ENCODE assay signal across 8 mouse cellular contexts in the genomic region with DNA sequence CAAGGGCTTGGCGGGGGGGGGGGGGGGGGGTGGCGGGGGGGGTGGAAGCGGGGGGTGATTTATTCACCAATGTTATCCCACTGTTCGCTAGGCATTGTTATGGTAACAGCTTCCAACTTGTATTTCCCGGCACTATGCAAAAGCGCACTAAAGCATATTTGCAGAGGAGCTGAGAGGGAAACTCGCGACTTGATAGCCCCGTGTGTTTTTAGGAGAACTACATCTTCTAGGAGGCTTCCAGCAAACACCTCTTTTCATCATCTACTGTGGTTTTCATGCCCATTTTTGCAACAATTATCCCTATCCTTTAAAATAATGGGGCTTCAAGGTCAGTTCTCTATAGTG. TPM values are rescaled to one million over a fixed set of nuclear protein-coding genes. Genes with fewer than 3 reads are reported as not detected.
DNase-seq lines count a peak whose midpoint lies in the region; ATAC-seq and TF ChIP-seq lines count a peak whose summit lies in the region.

No protein-coding gene starts in this region.

- 0% methylated on average over 8 of the region's 9 CpGs for whole genome bisulfite sequencing in heart, postnatal 0 days
- WGBS in forebrain, embryonic 14.5 days = 0% methylated on average over 6 of the region's 9 CpGs
- 5% methylated on average over 6 of the region's 9 CpGs for WGBS in macrophage (ENCODE audit: missing documents)

- TF ChIP-seq POLR2A in MEL (IDR thresholded peaks at IDR 0.05; ENCODE audit: control insufficient read depth in 1 of 2, insufficient read depth in 1 of 2, low read depth in 1 of 2, low read length in 2 of 2, poor library complexity in 1 of 2) = no peak

- peak overlapping the region; percentile 77 for H3K4me2 ChIP-seq in heart, postnatal 0 days (ENCODE audit: low read depth, low read length)
- peak overlapping the region; percentile 47 for H3K4me2 ChIP-seq in forebrain, embryonic 14.5 days (ENCODE audit: low read length)

- peaks cover 6% of the 10 kb centered on the region for H3K4me1 ChIP-seq in heart, postnatal 0 days (ENCODE audit: control insufficient read depth, insufficient read depth)
- 0 out of 4 replicates have a peak, but pooled peaks cover 0 to 2% of the 10 kb centered on the region in 2 experiments for H3K4me1 ChIP-seq in MEL (ENCODE audit: control insufficient read depth in 1 of 2, insufficient read depth in 2 of 2, low read length in 2 of 2)
- no peaks in the 10 kb centered on the region for H3K4me1 ChIP-seq in forebrain, embryonic 14.5 days (ENCODE audit: control insufficient read depth, insufficient read depth, low read length)

- ATAC-seq in heart, postnatal 0 days (ENCODE audit: insufficient read depth, low read depth) = no peak
- peak; percentile 38; the same call in 1 of the 2 replicates for ATAC-seq in forebrain, embryonic 14.5 days
- ATAC-seq in erythroid progenitor cell, adult 5-6 weeks (replicated peaks; ENCODE audit: low FRiP score, poor library complexity, severe bottlenecking) = no peak

- H3K36me3 ChIP-seq in heart, postnatal 0 days (replicated peaks; ENCODE audit: control insufficient read depth, insufficient read depth, low read length) = peaks cover 13% of the 10 kb centered on the region
- H3K36me3 ChIP-seq in MEL (ENCODE audit: control insufficient read depth in 1 of 2, insufficient read depth in 2 of 2, low read length in 2 of 2) = peaks cover 0 to 5% of the 10 kb centered on the region in 2 experiments; a peak in 2 of 4 replicates
- H3K36me3 ChIP-seq in forebrain, embryonic 14.5 days (ENCODE audit: control insufficient read depth, insufficient read depth, low read length) = 0 out of 2 replicates have a peak, but pooled peaks cover 10% of the 10 kb centered on the region
- H3K36me3 ChIP-seq in macrophage (ENCODE audit: inconsistent target) = peaks cover 15% of the 10 kb centered on the region; the same call in 1 of the 2 replicates

- TF ChIP-seq EP300 in heart, postnatal 0 days (IDR thresholded peaks at IDR 0.05; ENCODE audit: low read depth) = no peak
- TF ChIP-seq EP300 in MEL (IDR thresholded peaks at IDR 0.05; ENCODE audit: low read depth in 1 of 2, low read length in 2 of 2) = no peak

- no peak for DNase-seq in heart, postnatal 0 days (ENCODE audit: low spot score)
- DNase-seq in heart, adult 11 months = no peak
- DNase-seq in MEL (ENCODE audit: low read depth, low spot score) = peak; percentile 38
- DNase-seq in forebrain, embryonic 14.5 days (ENCODE audit: low spot score) = peak; percentile 51
- no peak for DNase-seq in cerebellum, postnatal 4 days (ENCODE audit: low spot score in 2 of 2)
- DNase-seq in cerebellum, postnatal 10 days = no peak

- TF ChIP-seq RAD21 in MEL (IDR thresholded peaks at IDR 0.05; ENCODE audit: low read depth, low read length) = no peak

- H3K4me3 ChIP-seq in heart, postnatal 0 days (ENCODE audit: low read depth, low read length) = peak overlapping the region; percentile 98
- H3K4me3 ChIP-seq in MEL (ENCODE audit: control insufficient read depth in 1 of 2, insufficient read depth in 1 of 2, low read depth in 2 of 2, low read length in 2 of 2) (peak overlapping the region; percentile 92 to 93), macrophage (ENCODE audit: inconsistent target) (peak overlapping the region; percentile 87)
- H3K4me3 ChIP-seq in forebrain, embryonic 14.5 days (ENCODE audit: low read depth, low read length) = peak overlapping the region; percentile 70

- no peak for TF ChIP-seq CTCF in heart, postnatal 0 days (IDR thresholded peaks at IDR 0.05; ENCODE audit: low read depth)
- TF ChIP-seq CTCF in MEL (IDR thresholded peaks at IDR 0.05 in 2 of 3, conservative IDR thresholded peaks at IDR 0.05 in 1 of 3; ENCODE audit: control insufficient read depth in 1 of 3, insufficient read depth in 1 of 3, low read depth in 2 of 3, low read length in 3 of 3, poor library complexity in 1 of 3, severe bottlenecking in 1 of 3) = no peak

- no peaks in the 10 kb centered on the region for H3K9me3 ChIP-seq in heart, postnatal 0 days (replicated peaks; ENCODE audit: control insufficient read depth, low read length)
- no peaks in the 10 kb centered on the region for H3K9me3 ChIP-seq in MEL (replicated peaks; ENCODE audit: insufficient read depth, low read length)
- H3K9me3 ChIP-seq in forebrain, embryonic 14.5 days (replicated peaks; ENCODE audit: control insufficient read depth, low read length) = no peaks in the 10 kb centered on the region

- no peak overlapping the region for H3K27ac ChIP-seq in heart, postnatal 0 days (ENCODE audit: low read depth)
- H3K27ac ChIP-seq in MEL (ENCODE audit: control insufficient read depth, low read depth, low read length) (no peak overlapping the region), macrophage (no peak overlapping the region)
- H3K27ac ChIP-seq in forebrain, embryonic 14.5 days (ENCODE audit: low read depth, low read length) = peak overlapping the region; percentile 72; the same call in 1 of the 2 replicates

- H3K9ac ChIP-seq in heart, postnatal 0 days (replicated peaks; ENCODE audit: low read depth, low read length) = peak overlapping the region; percentile 75; the same call in 1 of the 2 replicates
- peak overlapping the region; percentile 82 for H3K9ac ChIP-seq in MEL (ENCODE audit: control insufficient read depth, low read depth, low read length, poor library complexity, severe bottlenecking)
- peak overlapping the region; percentile 78 for H3K9ac ChIP-seq in forebrain, embryonic 14.5 days (ENCODE audit: low read length)

- no peaks in the 10 kb centered on the region for H3K27me3 ChIP-seq in heart, postnatal 0 days (ENCODE audit: control insufficient read depth, insufficient read depth, low read length)
- no peaks in the 10 kb centered on the region for H3K27me3 ChIP-seq in MEL (ENCODE audit: control insufficient read depth in 1 of 2, insufficient read depth in 2 of 2, low read length in 2 of 2)
- H3K27me3 ChIP-seq in forebrain, embryonic 14.5 days (replicated peaks; ENCODE audit: control insufficient read depth, insufficient read depth, low read length) = no peaks in the 10 kb centered on the region

- H3K79me2 ChIP-seq in MEL (ENCODE audit: control insufficient read depth, insufficient read depth, low read length, poor library complexity) (peaks cover 7% of the 10 kb centered on the region), macrophage (ENCODE audit: inconsistent target) (peaks cover 16% of the 10 kb centered on the region)

TF ChIP-seq in MEL, 35 proteins besides CTCF, POLR2A, EP300 and RAD21:
- no peak for TF ChIP-seq UBTF (IDR thresholded peaks at IDR 0.05; ENCODE audit: borderline replicate concordance, insufficient read depth, low read depth, low read length)
- TF ChIP-seq CHD1 (IDR thresholded peaks at IDR 0.05; ENCODE audit: low read depth, low read length) = no peak
- no peak for TF ChIP-seq MXI1 (IDR thresholded peaks at IDR 0.05; ENCODE audit: low read depth, low read length)
- TF ChIP-seq MEF2A (IDR thresholded peaks at IDR 0.05; ENCODE audit: extremely low read depth, insufficient replicate concordance, low read depth, low read length, poor library complexity, severe bottlenecking) = no peak
- no peak for TF ChIP-seq USF1 (IDR thresholded peaks at IDR 0.05; ENCODE audit: low read depth, low read length)
- no peak for TF ChIP-seq ETS1 (IDR thresholded peaks at IDR 0.05; ENCODE audit: low read depth, low read length)
- TF ChIP-seq GABPA (IDR thresholded peaks at IDR 0.05; ENCODE audit: low read depth, low read length) = no peak
- no peak for TF ChIP-seq POLR2AphosphoS2 (IDR thresholded peaks at IDR 0.05; ENCODE audit: low read length)
- TF ChIP-seq ZC3H11A (IDR thresholded peaks at IDR 0.05; ENCODE audit: low read depth, low read length) = no peak
- no peak for TF ChIP-seq ZKSCAN1 (IDR thresholded peaks at IDR 0.05; ENCODE audit: low read depth, low read length)
- no peak for TF ChIP-seq SMC3 (IDR thresholded peaks at IDR 0.05; ENCODE audit: low read depth, low read length)
- TF ChIP-seq SIN3A (IDR thresholded peaks at IDR 0.05; ENCODE audit: low read length) = no peak
TF ChIP-seq in MEL: peak in this region for 0.

RNA-seq across cellular contexts. Expression of a gene that starts 0.6 kb away (rescaled TPM):
- 7.3 and 8.9 TPM in 2 replicates for total RNA-seq in heart, postnatal 0 days (2014; rRNA removed; ENCODE audit: low replicate concordance)
- polyA plus RNA-seq in heart, postnatal 0 days (2015; fragmentation: Nextera tagmentation; extraction: Ambion mirVana) = 9.6 TPM in 2 replicates
- 10.0 and 10.7 TPM in 2 replicates for total RNA-seq in MEL (2012; rRNA removed)
- polyA plus RNA-seq in MEL (2012; ENCODE audit: insufficient read depth in 1 of 2, insufficient read length in 2 of 2, low read depth in 1 of 2, low replicate concordance in 2 of 2, missing spikeins in 1 of 2) (1 to 10 TPM in 1 of 2 experiments, not detected in 1; 9.8 TPM), macrophage (2018) (18.0 to 23.6 TPM (median 23.3 TPM) in 3 replicates)
- 27.6 and 34.4 TPM in 2 replicates for polyA plus RNA-seq in forebrain, embryonic 14.5 days (2014; fragmentation: Nextera tagmentation; extraction: Ambion mirVana)
- 10 to 100 TPM; 13.0 to 96.9 (median 64.8) TPM for total RNA-seq in macrophage (2018; cell fraction: chromatin; rRNA removed)
- 10 to 100 TPM; 13.2 to 28.1 (median 23.1) TPM for total RNA-seq in macrophage (2018; cell fraction: cytosol; rRNA removed)
- 10 to 100 TPM; 14.9 to 68.2 (median 42.6) TPM for total RNA-seq in macrophage (2018; cell fraction: nucleus; rRNA removed)
- total RNA-seq in erythroid progenitor cell, adult 5-6 weeks (2015; ENCODE audit: low replicate concordance) = 13.7 and 31.0 TPM in 2 replicates
- 14.1 and 17.2 TPM in 2 replicates for total RNA-seq in erythroid progenitor cell, adult 5-6 weeks (2017; ENCODE audit: low replicate concordance)

RNA-seq across cellular contexts. Expression of a gene that starts 23.1 kb away (rescaled TPM):
- total RNA-seq in heart, postnatal 0 days (2014; rRNA removed; ENCODE audit: low replicate concordance) = 11.0 and 18.5 TPM in 2 replicates
- polyA plus RNA-seq in heart, postnatal 0 days (2015; fragmentation: Nextera tagmentation; extraction: Ambion mirVana) = 7.5 and 9.4 TPM in 2 replicates
- 7.0 and 9.2 TPM in 2 replicates for total RNA-seq in MEL (2012; rRNA removed)
- 10 to 100 TPM in 1 of 2 experiments, not detected in 1; 10.5 TPM for polyA plus RNA-seq in MEL (2012; ENCODE audit: insufficient read depth in 1 of 2, insufficient read length in 2 of 2, low read depth in 1 of 2, low replicate concordance in 2 of 2, missing spikeins in 1 of 2)
- 9.3 and 12.8 TPM in 2 replicates for polyA plus RNA-seq in forebrain, embryonic 14.5 days (2014; fragmentation: Nextera tagmentation; extraction: Ambion mirVana)
- total RNA-seq in macrophage (2018; cell fraction: chromatin; rRNA removed) = 100 to 1,000 TPM in 20 of 26 experiments, 10 to 100 TPM in 6; 51.1 to 291 (median 164) TPM
- total RNA-seq in macrophage (2018; cell fraction: cytosol; rRNA removed) = 10 to 100 TPM; 13.1 to 40.5 (median 26.5) TPM
- total RNA-seq in macrophage (2018; cell fraction: nucleus; rRNA removed) = 100 to 1,000 TPM in 16 of 26 experiments, 10 to 100 TPM in 10; 35.9 to 241 (median 135) TPM
- 15.6 to 41.0 TPM (median 30.1 TPM) in 3 replicates for polyA plus RNA-seq in macrophage (2018)
- 15.1 and 20.9 TPM in 2 replicates for total RNA-seq in erythroid progenitor cell, adult 5-6 weeks (2015; ENCODE audit: low replicate concordance)
- total RNA-seq in erythroid progenitor cell, adult 5-6 weeks (2017; ENCODE audit: low replicate concordance) = 7.7 and 9.1 TPM in 2 replicates

Comparison
In these comparisons a context has a peak if more than half of its experiments do, and no peak if none do; other contexts are left out.
1. DNase-seq: peak in MEL (single experiment) and forebrain, embryonic 14.5 days (single experiment); none in heart, postnatal 0 days (single experiment), heart, adult 11 months (single experiment), cerebellum, postnatal 4 days (0 of 2) and cerebellum, postnatal 10 days (0 of 2).
2. Peak in every context shown above with its lines, with median percentiles within 50 percentile points of each other: H3K4me3 ChIP-seq and H3K9ac ChIP-seq.